Mouse (Mus musculus): ENCODE measurements at regions not wholly inside any gene's neighbourhood (a gene's known extent, or its start where the extent isn't known, plus 50 kb on each side); places are given as distances from the start of the nearest gene placed in this dataset.
A peak's percentile ranks its signal among the peaks of the same experiment; 100 is the strongest.

- no peak for DNase-seq (ENCODE audit: low read depth)
- TF ChIP-seq POLR2A (IDR thresholded peaks at IDR 0.05; ENCODE audit: borderline replicate concordance, extremely low read depth, insufficient read depth, insufficient read length, poor library complexity, severe bottlenecking): no peak
- TF ChIP-seq CTCF (IDR thresholded peaks at IDR 0.05; ENCODE audit: borderline replicate concordance, extremely low read depth, insufficient read depth, insufficient read length): no peak
Measured at GRCm38 (mm10) chr15:67048621-67049020, 547.9 kb upstream of the Lrrc6 start.

- DNase-seq (ENCODE audit: low read depth): no peak
- TF ChIP-seq CTCF (IDR thresholded peaks at IDR 0.05; ENCODE audit: borderline replicate concordance, extremely low read depth, insufficient read depth, insufficient read length) (no peak), POLR2A (IDR thresholded peaks at IDR 0.05; ENCODE audit: borderline replicate concordance, extremely low read depth, insufficient read depth, insufficient read length, poor library complexity, severe bottlenecking) (no peak)
Measured at GRCm38 (mm10) chr15:67048148-67048547, 547.4 kb upstream of the Lrrc6 start.

- no peak for TF ChIP-seq POLR2A (IDR thresholded peaks at IDR 0.05; ENCODE audit: borderline replicate concordance, extremely low read depth, insufficient read depth, insufficient read length, poor library complexity, severe bottlenecking)
- TF ChIP-seq CTCF (IDR thresholded peaks at IDR 0.05; ENCODE audit: borderline replicate concordance, extremely low read depth, insufficient read depth, insufficient read length): no peak
- DNase-seq (ENCODE audit: low read depth): no peak
Measured at GRCm38 (mm10) chr15:67045920-67046804, 545.5 kb upstream of the Lrrc6 start.

GRCm38 (mm10) chr15:67045329-67045728 is 544.6 kb upstream of the Lrrc6 start:
- DNase-seq (ENCODE audit: low read depth): no peak
- TF ChIP-seq CTCF (IDR thresholded peaks at IDR 0.05; ENCODE audit: borderline replicate concordance, extremely low read depth, insufficient read depth, insufficient read length) (no peak), POLR2A (IDR thresholded peaks at IDR 0.05; ENCODE audit: borderline replicate concordance, extremely low read depth, insufficient read depth, insufficient read length, poor library complexity, severe bottlenecking) (no peak)

GRCm38 (mm10) chr15:67044806-67045205 is 544.1 kb upstream of the Lrrc6 start:
- no peak for DNase-seq (ENCODE audit: low read depth)
- TF ChIP-seq CTCF (IDR thresholded peaks at IDR 0.05; ENCODE audit: borderline replicate concordance, extremely low read depth, insufficient read depth, insufficient read length) (no peak), POLR2A (IDR thresholded peaks at IDR 0.05; ENCODE audit: borderline replicate concordance, extremely low read depth, insufficient read depth, insufficient read length, poor library complexity, severe bottlenecking) (no peak)

GRCm38 (mm10) chr15:67042131-67042530 is 541.4 kb upstream of the Lrrc6 start:
- TF ChIP-seq POLR2A (IDR thresholded peaks at IDR 0.05; ENCODE audit: borderline replicate concordance, extremely low read depth, insufficient read depth, insufficient read length, poor library complexity, severe bottlenecking): no peak
- no peak for TF ChIP-seq CTCF (IDR thresholded peaks at IDR 0.05; ENCODE audit: borderline replicate concordance, extremely low read depth, insufficient read depth, insufficient read length)
- DNase-seq (ENCODE audit: low read depth): no peak

- no peak for TF ChIP-seq POLR2A (IDR thresholded peaks at IDR 0.05; ENCODE audit: borderline replicate concordance, extremely low read depth, insufficient read depth, insufficient read length, poor library complexity, severe bottlenecking)
- no peak for TF ChIP-seq CTCF (IDR thresholded peaks at IDR 0.05; ENCODE audit: borderline replicate concordance, extremely low read depth, insufficient read depth, insufficient read length)
- no peak for DNase-seq (ENCODE audit: low read depth)
Measured at GRCm38 (mm10) chr15:67040229-67040628, 539.5 kb upstream of the Lrrc6 start.

- no peak for TF ChIP-seq POLR2A (IDR thresholded peaks at IDR 0.05; ENCODE audit: borderline replicate concordance, extremely low read depth, insufficient read depth, insufficient read length, poor library complexity, severe bottlenecking)
- no peak for TF ChIP-seq CTCF (IDR thresholded peaks at IDR 0.05; ENCODE audit: borderline replicate concordance, extremely low read depth, insufficient read depth, insufficient read length)
- peak; percentile 68 for DNase-seq (ENCODE audit: low read depth)
Measured at GRCm38 (mm10) chr15:67039421-67039907, 538.8 kb upstream of the Lrrc6 start.

GRCm38 (mm10) chr15:67037647-67038046 is 536.9 kb upstream of the Lrrc6 start:
- no peak for DNase-seq (ENCODE audit: low read depth)
- no peak for TF ChIP-seq CTCF (IDR thresholded peaks at IDR 0.05; ENCODE audit: borderline replicate concordance, extremely low read depth, insufficient read depth, insufficient read length)

GRCm38 (mm10) chr15:67036341-67036740 is 535.6 kb upstream of the Lrrc6 start:
- no peak for TF ChIP-seq POLR2A (IDR thresholded peaks at IDR 0.05; ENCODE audit: borderline replicate concordance, extremely low read depth, insufficient read depth, insufficient read length, poor library complexity, severe bottlenecking)
- no peak for TF ChIP-seq CTCF (IDR thresholded peaks at IDR 0.05; ENCODE audit: borderline replicate concordance, extremely low read depth, insufficient read depth, insufficient read length)
- no peak for DNase-seq (ENCODE audit: low read depth)

GRCm38 (mm10) chr15:67033936-67034335 is 533.2 kb upstream of the Lrrc6 start:
- no peak for TF ChIP-seq CTCF (IDR thresholded peaks at IDR 0.05; ENCODE audit: borderline replicate concordance, extremely low read depth, insufficient read depth, insufficient read length)
- no peak for TF ChIP-seq POLR2A (IDR thresholded peaks at IDR 0.05; ENCODE audit: borderline replicate concordance, extremely low read depth, insufficient read depth, insufficient read length, poor library complexity, severe bottlenecking)
- DNase-seq (ENCODE audit: low read depth): no peak
